In the genomic region with DNA sequence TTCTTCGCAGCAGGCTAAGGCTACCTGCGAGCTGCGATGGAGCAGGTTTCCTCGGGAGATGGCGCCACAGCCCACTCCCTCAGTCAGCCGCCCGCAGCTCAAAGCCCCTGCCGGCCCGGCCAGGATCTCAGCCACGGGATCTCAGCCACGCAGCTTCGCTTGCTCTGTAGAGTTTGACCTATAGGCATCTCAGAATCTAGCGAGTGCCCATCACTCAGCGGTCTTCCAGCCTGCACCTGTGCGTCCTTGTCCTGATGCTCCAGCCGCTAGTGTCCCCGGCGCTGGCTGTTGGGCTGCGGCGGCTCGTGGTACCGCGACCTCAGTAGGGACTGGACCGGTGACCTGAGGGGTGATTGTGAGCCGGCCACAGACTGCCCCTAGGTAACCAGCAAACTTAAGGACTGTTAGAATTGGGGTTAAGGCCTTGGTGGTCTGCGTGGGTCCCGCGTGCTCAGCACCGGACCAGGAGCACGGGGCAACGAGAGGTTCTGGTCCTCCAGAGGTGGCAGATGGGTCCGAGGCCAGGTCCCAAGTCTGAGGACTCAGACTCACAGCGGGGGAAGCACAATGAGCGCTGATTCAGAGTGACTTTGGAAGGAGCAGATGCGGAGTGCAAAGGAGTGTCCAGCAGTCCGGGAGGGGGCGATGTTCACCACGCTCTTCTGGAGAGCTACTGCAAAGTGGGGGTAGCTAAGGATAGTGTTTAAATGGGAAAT, we compare ENCODE assay signal across 9 mouse cellular contexts. TPM values are rescaled to one million over a fixed set of nuclear protein-coding genes. Genes with fewer than 3 reads are reported as not detected.
DNase-seq lines count a peak whose midpoint lies in the region; ATAC-seq lines count a peak whose summit lies in the region.
"Had no signal": no experiment of that assay in that cellular context is flagged by ENCODE, and none has a peak within 500 bp of the region (broad histone marks: within the 10 kb centered on the region; RNA-seq: fewer than 3 reads in every experiment).

No protein-coding gene starts in this region.

- H3K9me3 ChIP-seq in heart, embryonic 15.5 days (replicated peaks): no peaks in the 10 kb centered on the region
- H3K9me3 ChIP-seq in forebrain, embryonic 12.5 days: no peaks in the 10 kb centered on the region
- H3K9me3 ChIP-seq in midbrain, embryonic 12.5 days: no peaks in the 10 kb centered on the region

- ATAC-seq in heart, embryonic 15.5 days (replicated peaks; ENCODE audit: insufficient number of reproducible peaks, insufficient read depth, low FRiP score, low read depth): no peak; the same call in none of the 2 replicates
- peak; percentile 68 for ATAC-seq in forebrain, embryonic 12.5 days (ENCODE audit: low FRiP score)
- peak; percentile 70 for ATAC-seq in midbrain, embryonic 12.5 days (ENCODE audit: low FRiP score, low read depth)
- no peak for ATAC-seq in activated CD4-positive, CD25-positive, alpha-beta regulatory T cell, adult 4 months

- H3K4me1 ChIP-seq in heart, embryonic 15.5 days (replicated peaks): peaks cover 7% of the 10 kb centered on the region
- H3K4me1 ChIP-seq in forebrain, embryonic 12.5 days: peaks cover 8% of the 10 kb centered on the region
- peaks cover 8% of the 10 kb centered on the region for H3K4me1 ChIP-seq in midbrain, embryonic 12.5 days

- no peaks in the 10 kb centered on the region for H3K36me3 ChIP-seq in heart, embryonic 15.5 days
- H3K36me3 ChIP-seq in forebrain, embryonic 12.5 days (replicated peaks): no peaks in the 10 kb centered on the region
- H3K36me3 ChIP-seq in midbrain, embryonic 12.5 days: no peaks in the 10 kb centered on the region

- H3K4me2 ChIP-seq in heart, embryonic 15.5 days: peak overlapping the region; percentile 67
- peak overlapping the region; percentile 65 for H3K4me2 ChIP-seq in forebrain, embryonic 12.5 days
- H3K4me2 ChIP-seq in midbrain, embryonic 12.5 days (replicated peaks): peak overlapping the region; percentile 70

- H3K4me3 ChIP-seq in heart, embryonic 15.5 days: peak overlapping the region; percentile 38
- H3K4me3 ChIP-seq in forebrain, embryonic 12.5 days (replicated peaks): peak overlapping the region; percentile 36
- H3K4me3 ChIP-seq in midbrain, embryonic 12.5 days: peak overlapping the region; percentile 38

- DNase-seq in heart, adult 11 months: no peak
- peak; percentile 32 for DNase-seq in kidney, postnatal 14 days
- DNase-seq in cerebellum, adult 11 months: no peak
- DNase-seq in cerebellum, postnatal 36 days: no peak

- WGBS in heart, embryonic 15.5 days: 1% methylated on average over 38 of the region's 38 CpGs
- WGBS in forebrain, embryonic 12.5 days: under 1% methylated on average over 38 of the region's 38 CpGs
- 1% methylated on average over 38 of the region's 38 CpGs for WGBS in midbrain, embryonic 12.5 days

- H3K27ac ChIP-seq in heart, embryonic 15.5 days: no peak overlapping the region
- H3K27ac ChIP-seq in forebrain, embryonic 12.5 days: no peak overlapping the region
- H3K27ac ChIP-seq in midbrain, embryonic 12.5 days (replicated peaks): no peak overlapping the region

- H3K9ac ChIP-seq in heart, embryonic 15.5 days: no peak overlapping the region
- 0 out of 2 replicates have a peak overlapping the region, but pooled peaks have one; percentile 42 for H3K9ac ChIP-seq in forebrain, embryonic 12.5 days
- peak overlapping the region; percentile 44 for H3K9ac ChIP-seq in midbrain, embryonic 12.5 days (replicated peaks)

- H3K27me3 ChIP-seq in heart, embryonic 15.5 days: peaks cover 82% of the 10 kb centered on the region
- H3K27me3 ChIP-seq in forebrain, embryonic 12.5 days: peaks cover 82% of the 10 kb centered on the region
- H3K27me3 ChIP-seq in midbrain, embryonic 12.5 days: peaks cover 88% of the 10 kb centered on the region

RNA-seq across cellular contexts. Expression of gene Pax9, which starts 10.3 kb away (rescaled TPM):
- polyA plus RNA-seq in heart, embryonic 15.5 days (2015; fragmentation: Nextera tagmentation; extraction: Ambion mirVana): 0.26 and 2.4 TPM in 2 replicates
- 1.1 and 1.2 TPM in 2 replicates for polyA plus RNA-seq in forebrain, embryonic 12.5 days (2016; fragmentation: Nextera tagmentation; extraction: Ambion mirVana)
- polyA plus RNA-seq in midbrain, embryonic 12.5 days (2016; fragmentation: Nextera tagmentation; extraction: Ambion mirVana): 0.09 and 0.18 TPM in 2 replicates
- polyA plus RNA-seq in activated CD4-positive, CD25-positive, alpha-beta regulatory T cell, adult 4 months (2017; shearing (Covaris generic)): not detected
- polyA plus RNA-seq: large intestine, adult 2 months had no signal

Comparison
In these comparisons a context has a peak if more than half of its experiments do, and no peak if none do; other contexts are left out.
1. ATAC-seq: peak in forebrain, embryonic 12.5 days (single experiment) and midbrain, embryonic 12.5 days (single experiment); none in heart, embryonic 15.5 days (single experiment) and activated CD4-positive, CD25-positive, alpha-beta regulatory T cell, adult 4 months (single experiment).
2. Peak in every context shown above with its lines, with median percentiles within 50 percentile points of each other: H3K4me2 ChIP-seq and H3K4me3 ChIP-seq.